Mouse (Mus musculus) large intestine, adult 2 months (tissue): Measurements from ENCODE around the gene A230050P20Rik. TPM values are rescaled to one million over a fixed set of nuclear protein-coding genes. Genes with fewer than 3 reads are reported as not detected.

Source experiments
- DNase-seq: peaks from one replicate; pipeline ENCODE4 v3.0.0-alpha.2; 2012; ENCODE audit warnings: low read depth, low spot score
- WGBS: fragments of 180-500 bp; shearing (Covaris S2); methylation state at CpG from one replicate; pipeline ENCODE4 v1.1.7; 2018; 5-methylcytosine and 5-hydroxymethylcytosine counted together
- polyA plus RNA-seq: library from polyadenylated mRNA; depleted of rRNA; stranded (reverse); fragments of >200 nt; gene quantifications from 2 replicates; pipeline ENCODE4 v1.2.3, GENCODE M21; 2012

Gene A230050P20Rik
- polyA plus RNA-seq, 1 experiment: 17.5 TPM

DNA sequence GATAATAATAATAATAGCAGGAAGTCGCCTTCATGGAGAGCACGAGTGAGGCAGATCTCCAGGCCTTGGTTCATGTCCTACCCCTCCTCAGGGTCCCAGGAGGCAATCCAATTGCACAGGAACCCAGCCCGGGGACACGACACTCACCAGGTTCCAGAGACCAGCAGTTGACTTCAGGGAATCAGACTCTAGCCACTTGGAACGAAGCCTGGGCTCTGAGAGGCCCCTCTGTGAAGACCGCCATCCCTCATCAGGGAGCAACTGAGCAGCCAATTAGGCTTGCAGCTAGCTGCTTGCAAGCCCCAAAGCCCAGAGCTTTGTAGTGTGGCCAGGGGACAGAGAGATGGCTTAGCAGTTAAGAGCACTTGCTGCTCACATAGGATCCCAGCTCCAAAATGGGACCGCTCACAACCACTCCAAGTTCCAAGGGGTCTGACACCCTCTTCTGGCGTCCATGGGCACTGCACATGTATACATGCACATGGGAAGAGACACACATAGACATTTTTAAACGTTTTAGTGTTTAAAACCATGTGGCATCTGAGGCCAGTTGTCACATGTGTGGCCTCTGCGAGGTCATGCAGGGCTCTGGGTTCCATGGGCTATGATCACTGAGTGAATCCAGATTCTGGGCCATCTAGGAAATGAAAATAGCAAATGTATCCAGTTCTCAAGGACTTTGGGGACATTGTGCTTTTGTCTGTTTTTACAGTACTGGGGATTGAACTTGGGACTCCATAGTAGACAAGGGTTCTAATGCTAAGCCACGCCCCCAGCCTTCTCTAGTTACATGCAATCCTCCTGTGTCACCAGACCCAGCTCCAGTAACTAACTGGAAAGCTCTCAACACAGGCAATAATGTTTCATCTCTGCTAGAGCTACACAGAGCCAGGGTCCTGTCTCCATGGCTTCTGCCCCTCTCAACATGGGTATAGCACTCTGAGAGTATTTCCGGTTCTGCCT lies 2.0 kb downstream of the A230050P20Rik start:
- 85% methylated on average over 12 of the region's 12 CpGs for WGBS
- DNase-seq: no peak

DNA sequence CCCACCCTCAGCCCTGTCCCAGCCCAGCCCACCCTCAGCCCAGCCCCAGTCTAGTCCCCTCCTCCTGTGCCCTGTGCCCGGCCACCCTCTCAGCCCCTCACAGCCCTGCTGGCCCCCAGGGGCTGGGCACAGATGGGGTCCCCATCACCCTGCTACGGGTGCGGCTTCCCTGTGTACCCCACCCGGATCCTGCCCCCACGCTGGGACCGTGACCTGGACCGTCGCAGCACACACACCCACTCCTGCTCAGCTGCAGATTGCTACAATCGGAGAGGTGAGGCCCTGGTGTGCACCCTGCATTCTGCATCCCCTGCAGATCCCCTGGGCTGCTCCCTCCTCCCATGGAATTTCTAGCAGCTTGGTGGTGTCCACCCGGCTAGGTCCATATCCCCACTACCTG lies 4.5 kb downstream of the A230050P20Rik start:
- WGBS: 90% methylated on average over 10 of the region's 10 CpGs

DNA sequence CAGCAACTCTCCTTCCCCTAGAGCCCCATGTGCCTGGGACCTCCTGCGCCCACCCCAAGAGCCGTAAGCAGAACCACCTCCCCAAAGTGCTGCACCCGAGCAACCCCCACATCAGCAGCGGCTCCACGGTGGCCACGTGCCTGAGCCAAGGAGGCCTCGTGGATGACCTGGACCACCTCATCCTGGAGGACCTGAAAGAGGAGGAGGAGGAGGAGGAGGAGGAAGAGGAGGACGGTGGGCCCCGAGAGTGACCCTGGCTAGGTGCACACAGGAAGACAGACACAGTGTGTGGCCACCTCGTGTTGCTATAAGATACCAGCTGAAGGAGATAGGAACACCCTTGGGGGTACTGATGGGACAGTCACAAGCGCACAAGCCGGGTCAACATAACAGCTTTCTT lies 5.1 kb downstream of the A230050P20Rik start:
- 87% methylated on average over 12 of the region's 12 CpGs for WGBS
- no peak for DNase-seq

More for the DNA sequence above, 4.5 kb downstream of the A230050P20Rik start:
- no peak for DNase-seq

DNA sequence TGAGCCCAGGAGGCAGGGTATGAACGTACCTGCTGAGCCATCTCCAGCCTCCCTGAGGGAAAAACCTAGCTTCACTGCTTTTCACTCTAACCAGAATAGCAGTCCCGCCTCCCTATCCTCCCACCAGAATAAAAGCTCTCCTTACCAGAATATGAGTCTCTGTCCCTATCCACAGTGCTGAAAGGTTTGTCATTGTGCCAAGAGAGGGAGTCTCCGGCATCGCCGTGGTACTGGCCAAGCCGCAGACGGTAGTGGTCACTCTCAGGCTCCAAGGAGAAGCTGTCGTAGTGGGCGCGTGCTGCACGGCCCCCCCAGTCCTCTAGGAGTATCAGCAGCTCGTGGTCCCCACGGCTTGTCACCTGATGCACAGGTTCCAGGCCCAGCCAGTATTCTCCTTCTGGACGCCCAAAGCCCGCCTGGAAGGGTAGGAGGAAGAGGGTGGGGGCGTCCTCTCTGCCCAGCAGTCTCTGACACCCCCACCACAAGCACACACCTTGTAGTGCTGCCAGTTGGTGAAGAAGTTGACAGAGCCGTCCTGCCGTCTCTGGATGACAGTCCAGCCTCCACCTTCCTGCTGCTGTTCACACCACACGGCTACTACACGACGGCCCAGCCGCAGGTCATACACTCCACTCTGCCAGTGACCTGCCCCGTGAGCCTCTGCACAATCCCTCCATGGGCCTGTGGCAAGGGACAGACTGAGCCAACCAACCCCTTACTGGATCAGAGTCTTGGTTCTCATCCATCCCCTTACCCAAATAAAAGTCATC lies 6.8 kb downstream of the A230050P20Rik start:
- WGBS: 70% methylated on average over 23 of the region's 23 CpGs
- DNase-seq: no peak

DNA sequence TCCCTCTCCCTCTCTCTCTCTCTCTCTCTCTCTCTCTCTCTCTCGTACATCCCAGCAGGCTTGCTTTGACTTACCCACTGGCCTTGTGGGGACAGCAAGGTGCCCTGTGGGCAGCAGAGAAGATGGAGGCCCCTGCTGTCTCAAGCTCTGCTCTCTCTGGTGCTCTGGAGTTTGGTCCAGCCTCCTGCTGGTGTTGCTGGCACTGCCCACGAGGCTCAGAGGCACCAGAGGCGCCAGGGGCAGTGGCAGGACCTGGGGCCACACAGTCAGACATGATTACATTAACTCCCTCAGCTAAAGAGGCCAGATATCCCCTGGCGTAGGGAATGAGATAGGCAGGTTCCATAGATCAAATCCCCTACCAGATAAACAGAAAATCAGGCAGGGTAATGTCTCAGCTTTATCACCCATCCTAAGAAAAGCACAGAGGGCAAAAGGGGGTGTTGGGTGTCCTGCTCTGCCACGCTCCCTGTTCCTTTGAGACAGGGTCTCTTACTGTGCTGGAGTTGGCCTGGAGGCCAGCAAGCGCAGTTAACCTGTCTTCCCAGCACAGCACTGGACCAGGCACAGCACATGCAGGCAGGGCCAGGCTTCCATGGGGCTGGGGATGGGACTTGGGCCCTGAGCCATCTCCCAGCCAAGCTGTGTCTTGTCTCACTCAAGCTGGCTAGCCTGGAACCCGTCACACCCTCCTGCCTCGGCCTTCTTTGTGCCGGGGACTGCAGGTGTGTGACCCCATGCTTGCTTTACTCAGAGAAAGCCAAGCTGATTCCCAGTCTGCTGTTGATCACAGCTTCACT lies 8.1 kb downstream of the A230050P20Rik start:
- DNase-seq: no peak
- WGBS: 76% methylated on average over 8 of the region's 9 CpGs

DNA sequence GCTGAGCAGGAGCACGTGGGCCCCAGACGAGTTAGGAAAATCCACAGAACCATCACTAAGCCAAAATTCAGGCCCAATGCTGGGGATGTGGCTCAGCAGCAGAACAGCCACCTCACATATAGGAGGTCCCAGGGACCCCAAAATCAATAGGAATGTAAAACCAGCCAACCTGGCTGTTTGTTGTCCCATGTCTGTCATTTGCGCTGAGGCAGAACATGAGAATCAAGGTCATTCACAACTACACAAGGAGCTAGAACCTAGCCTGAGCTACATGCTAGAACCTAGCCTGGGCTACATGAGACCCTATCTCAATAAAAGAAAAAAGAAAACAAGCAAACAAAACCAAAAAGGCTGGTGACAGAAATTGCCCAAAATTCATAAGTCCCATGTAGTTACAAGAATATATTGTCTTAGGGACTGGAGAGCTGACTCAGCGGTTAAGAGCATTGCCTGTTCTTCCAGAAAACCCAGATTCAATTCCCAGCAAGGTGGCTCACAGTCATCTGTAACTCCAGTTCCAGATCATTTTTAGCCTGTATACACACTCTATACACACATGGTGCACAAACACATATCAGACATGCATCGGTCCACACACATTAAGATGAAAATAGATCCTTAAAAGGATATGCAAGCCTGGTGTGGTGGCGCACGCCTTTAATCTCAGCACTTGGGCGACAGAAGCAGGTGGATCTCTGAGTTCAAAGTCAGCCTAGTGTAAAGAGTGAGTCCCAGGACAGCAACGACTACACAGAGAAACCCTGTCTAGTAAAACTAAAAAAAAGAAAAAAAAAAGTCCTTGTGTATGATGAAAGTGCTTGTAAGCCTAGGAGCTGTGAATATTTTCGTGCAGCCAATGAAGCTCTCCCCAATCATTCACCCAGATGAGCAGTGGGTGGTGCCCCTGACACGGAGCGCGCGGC lies 8.9 kb downstream of the A230050P20Rik start:
- no peak for DNase-seq
- WGBS: 31% methylated on average over 14 of the region's 14 CpGs

DNA sequence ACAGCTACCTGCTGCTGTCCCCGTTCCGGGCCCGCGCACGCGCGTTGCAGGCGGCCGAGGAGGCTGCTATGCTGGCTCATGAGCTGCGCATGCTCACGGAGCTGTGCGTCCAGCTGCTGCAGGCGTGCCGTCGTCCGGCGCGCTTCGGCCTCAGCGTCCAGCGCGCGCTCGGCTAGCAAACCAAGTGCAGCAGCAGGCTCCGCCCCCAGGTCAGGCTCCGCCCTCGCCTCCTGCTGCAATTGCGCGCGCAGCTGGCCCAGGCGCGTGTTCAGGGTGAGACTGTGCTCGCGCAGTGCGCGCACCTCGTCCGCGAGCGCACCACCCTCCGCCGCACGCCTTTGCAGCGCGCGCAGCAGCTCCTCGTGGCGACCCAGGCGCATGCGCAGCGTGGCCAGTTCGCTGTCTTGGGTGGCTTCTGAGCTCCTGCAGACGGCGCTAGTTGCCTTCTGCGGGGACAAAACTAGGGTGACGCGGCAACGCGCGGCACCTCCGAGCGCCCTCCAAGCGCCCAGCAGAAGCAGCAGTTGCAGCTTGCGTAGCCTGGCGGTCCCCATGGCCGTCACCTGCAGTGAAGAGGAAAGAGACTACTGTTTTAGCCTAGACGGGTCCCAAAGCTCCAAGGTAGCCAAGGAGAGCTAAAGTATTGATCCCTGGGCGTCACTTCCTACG lies 9.7 kb downstream of the A230050P20Rik start:
- peak; percentile 97 for DNase-seq
- WGBS: under 1% methylated on average over 69 of the region's 69 CpGs

DNA sequence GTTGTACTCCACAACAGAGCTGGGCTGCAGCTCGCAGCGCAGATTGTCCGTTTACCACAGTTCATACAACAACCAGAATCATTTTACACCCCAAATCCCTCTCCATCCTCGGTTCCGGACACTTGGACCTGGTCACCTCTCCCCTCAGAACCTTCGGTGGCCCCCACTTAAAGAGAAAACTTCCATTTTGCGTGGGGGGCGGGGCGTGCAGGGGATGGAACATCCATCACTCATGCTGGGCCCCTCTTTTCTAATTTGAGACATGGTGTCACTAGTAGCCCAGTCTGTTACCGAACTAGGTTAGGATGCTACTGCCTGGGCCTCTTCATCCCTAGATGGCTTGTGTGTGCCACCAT lies 10.2 kb downstream of the A230050P20Rik start:
- 12% methylated on average over 10 of the region's 10 CpGs for WGBS
- no peak for DNase-seq

DNA sequence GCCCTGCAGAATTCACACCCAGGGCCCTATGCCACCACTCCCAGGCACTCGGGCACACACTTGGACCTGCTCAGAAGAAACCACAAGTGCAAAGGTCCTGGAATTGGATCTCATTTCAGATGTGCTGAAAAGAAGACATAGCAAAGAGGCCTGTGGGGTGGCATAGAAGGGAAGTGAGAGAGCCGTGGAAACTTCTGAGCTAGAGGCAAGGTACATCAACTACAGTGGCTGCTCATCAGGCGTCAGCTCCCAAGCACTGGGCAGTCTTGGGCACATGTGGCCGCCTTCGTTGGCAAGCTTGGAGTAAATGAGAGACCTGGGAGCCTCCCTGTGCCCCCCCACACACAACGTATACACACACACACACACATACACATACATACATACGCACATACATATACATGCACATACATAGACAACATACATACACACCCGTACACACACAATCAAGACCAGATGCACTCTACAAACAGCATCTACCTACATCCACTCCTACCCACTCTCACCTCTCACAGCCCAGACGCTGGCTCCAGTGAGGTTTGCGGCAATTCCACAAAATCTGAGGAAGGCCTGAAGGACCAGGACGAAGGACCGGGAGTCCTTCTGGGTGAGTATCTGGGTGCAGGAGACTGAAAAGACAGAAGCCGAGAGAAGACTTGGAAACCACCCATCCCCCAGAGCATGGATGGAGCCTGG lies 10.8 kb downstream of the A230050P20Rik start, which contains the start of gene Angptl6:
Gene Angptl6, minus strand, starts transcription at position 631 of the 696 bp plus-strand sequence.
- 76% methylated on average over 13 of the region's 13 CpGs for WGBS
- DNase-seq: no peak

DNA sequence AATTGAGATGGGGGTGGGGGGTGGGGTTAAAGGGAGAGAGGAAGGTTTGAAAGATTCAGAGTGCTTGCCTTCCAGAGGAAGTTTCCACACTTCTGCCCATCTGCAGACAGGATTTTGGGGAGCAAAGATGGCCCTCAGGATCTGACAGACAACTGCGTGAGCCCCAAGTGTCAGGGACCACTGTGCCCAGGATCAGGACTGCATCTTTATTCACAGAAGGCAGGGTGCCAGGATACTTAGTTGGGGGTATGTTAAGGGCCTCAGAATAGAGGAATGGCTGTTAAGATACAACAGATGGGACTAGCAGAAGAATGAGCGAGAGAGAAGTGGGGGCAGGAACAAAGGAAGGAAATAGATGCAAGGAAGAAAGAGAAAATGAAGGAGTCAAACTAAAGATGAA lies 18.1 kb downstream of the A230050P20Rik start:
- 100% methylated on average over 2 of the region's 2 CpGs for WGBS
- DNase-seq: no peak

DNA sequence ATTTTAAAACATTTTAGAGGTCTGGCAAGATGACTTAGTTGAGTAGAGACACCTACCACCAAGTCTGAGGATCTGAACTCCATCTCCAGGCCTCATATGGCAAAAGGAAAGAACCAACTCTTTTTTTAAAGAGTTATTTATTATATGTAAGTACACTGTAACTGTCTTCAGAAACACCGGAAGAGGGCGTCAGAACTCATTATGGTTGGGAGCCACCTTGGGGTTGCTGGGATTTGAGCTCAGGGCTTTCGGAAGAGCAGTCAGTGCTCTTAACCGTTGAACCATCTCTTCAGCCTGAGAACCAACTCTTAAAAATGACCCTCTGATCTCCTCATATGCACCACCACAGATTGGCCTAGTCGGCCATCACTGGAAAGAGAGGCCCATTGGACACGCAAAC lies 18.7 kb downstream of the A230050P20Rik start:
- 91% methylated on average over 6 of the region's 6 CpGs for WGBS

DNA sequence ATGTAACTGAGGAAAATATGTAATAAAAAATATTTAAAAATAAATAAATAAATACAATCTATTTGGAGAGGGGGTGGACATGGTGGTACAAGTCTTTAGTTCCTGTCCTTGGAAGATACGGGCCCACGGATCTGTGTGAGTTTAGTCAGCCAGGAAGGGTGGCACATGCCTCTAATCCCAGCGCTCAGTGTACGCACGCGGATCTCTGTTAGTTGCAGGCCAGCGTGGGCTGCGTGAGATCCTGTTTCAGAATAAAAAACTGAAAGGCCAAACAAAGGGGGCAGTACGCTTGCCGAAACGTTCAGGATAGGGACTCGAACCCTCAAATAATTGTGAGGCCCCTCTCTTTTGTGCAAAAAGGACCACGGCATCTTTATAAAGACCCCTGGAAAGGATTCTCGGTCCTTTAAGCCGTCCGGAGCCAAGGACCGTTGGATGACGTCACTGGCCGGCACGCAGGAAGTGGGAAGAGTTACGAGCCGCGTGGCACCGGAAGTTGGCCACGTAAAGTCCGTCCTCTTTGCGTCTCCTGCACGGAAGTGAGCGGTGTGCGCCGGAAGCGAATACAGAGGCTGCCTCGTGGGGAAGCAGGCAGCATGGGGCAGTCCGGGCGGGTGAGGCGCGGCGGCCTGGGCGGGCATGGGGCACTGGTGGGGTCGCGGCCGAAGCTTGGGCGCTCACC lies 19.4 kb downstream of the A230050P20Rik start, which contains the start of gene Ppan:
Gene Ppan, plus strand, starts transcription at position 472 of the 682 bp plus-strand sequence.
- under 1% methylated on average over 43 of the region's 43 CpGs for WGBS
- peak; percentile 93 for DNase-seq

More for the DNA sequence above, 18.7 kb downstream of the A230050P20Rik start:
- DNase-seq: no peak

DNA sequence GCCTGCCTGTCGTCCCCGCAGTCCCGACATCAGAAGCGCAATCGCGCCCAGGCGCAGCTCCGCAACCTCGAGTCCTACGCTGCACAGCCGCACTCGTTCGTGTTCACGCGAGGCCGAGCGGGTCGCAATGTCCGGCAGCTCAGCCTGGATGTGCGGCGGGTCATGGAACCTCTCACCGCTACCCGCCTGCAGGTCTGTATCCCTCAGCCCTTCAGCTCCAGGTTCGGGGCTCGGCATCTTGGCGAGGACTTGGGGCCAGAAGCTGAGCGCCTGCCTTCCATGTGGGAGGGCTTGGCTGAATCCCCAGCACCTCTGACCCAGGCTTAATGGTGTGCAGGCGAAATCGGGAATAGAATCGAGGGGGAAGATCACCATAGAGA lies 19.9 kb downstream of the A230050P20Rik start:
- under 1% methylated on average over 30 of the region's 30 CpGs for WGBS
- DNase-seq: no peak

DNA sequence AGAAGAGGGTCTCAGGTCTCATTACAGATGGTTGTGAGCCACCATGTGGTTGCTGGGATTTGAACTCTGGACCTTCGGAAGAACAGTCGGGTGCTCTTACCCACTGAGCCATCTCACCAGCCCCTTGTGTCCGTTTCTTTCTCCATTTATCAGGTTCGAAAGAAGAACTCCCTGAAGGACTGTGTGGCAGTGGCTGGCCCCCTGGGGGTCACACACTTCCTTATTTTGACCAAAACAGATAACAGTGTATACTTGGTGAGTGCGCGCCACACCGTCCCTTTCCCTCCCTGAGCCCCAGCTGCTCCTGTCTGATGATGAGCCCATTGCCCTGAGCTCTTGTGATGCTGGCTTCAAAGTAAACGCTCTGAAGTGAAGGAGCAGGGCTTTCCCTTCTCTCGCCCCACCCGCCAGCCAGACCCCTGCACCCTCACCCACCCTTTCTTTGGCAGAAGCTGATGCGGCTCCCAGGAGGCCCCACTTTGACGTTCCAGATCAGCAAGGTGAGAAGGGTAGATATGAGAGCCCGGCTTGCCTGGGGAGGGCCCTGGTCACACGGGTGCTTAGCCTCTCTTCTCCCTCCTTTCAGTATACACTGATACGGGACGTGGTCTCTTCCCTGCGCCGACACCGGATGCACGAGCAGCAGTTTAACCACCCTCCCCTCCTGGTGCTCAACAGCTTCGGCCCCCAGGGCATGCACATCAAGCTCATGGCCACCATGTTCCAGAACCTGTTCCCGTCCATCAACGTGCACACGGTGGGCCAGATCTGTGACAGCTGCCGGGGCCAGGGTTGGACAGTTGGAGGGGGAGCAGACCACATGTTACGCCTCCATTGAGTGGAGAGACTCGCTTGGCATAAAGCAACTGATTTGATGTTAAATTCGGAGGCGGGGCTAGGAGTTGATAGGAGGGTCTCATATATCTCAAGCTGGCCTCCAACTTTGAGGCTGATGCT lies 21.0 kb downstream of the A230050P20Rik start:
- DNase-seq: no peak
- 75% methylated on average over 29 of the region's 29 CpGs for WGBS

DNA sequence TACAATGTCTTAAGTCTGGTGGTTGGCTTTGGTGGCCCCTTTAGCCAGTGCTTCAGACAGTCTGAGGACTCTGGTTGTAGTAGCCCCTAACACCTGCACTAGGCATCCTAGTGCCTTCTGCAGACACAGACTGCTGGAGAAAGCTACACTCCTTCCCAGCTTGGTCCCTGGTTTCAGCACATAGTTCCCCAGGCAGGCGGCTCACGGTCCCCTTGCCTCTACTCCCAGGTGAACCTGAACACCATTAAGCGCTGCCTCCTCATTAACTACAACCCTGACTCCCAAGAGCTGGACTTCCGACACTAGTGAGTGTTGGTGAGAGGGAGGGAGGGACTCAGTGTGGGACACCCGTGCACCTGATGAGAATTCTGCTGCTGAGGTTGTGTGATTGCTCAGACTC lies 22.0 kb downstream of the A230050P20Rik start:
- DNase-seq: no peak
- 92% methylated on average over 5 of the region's 5 CpGs for WGBS
